Mouse (Mus musculus) neural tube, embryonic 10.5 days (tissue): Measurements from ENCODE around the gene Tsen34.
"Not testable (repeated sequence)": the region's sequence is repeated elsewhere in the genome, so short reads cannot be mapped to it uniquely, and the experiment has no call there.

Experiments used
- DNase-seq: peaks from one replicate; pipeline ENCODE4 v3.0.0-alpha.2; 2017; ENCODE audit warnings: low spot score; ENCODE audit errors: extremely low spot score

The Tsen34 gene

DNA sequence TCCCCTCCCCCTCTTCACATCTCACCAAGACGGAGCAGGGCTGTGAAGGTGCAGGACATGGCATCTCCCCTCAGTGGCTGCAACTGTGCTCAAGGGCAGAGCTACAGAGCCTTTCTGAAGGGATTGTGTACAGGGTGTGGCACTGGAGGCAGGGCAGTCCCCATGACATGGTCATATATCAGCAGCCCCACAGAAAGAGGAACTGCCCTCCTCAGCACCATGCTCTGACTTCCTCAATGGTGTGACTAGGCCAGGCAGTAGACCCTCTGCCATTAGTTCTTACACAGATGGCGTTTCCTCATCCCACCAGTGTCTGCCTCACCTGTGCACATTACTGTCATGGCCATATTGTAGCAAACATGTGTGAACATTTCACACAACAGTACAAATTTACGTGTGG lies 27.6 kb downstream of the Tsen34 start, which contains the start of gene Pirb:
Gene Pirb, minus strand, starts transcription at position 124 of the 400 bp plus-strand sequence.
- DNase-seq = not testable (repeated sequence)

DNA sequence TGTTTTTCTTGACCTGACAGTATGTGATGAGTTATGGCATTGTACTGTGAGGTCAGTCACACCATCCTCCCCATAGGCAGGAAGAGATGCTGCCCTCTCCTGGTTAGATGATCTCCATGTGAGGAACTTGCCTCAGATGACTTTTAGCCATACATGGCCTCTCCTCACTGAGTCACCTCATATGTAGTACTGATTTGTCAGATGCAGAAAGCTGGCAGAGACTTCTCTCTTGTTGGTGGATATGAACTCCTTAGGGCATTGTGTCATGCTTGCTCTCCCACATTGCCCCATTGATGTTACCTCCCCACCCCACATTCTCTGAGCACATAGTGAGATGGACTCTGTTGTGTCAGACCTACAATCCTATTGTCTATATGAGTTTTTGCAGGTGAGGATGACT lies 32.8 kb downstream of the Tsen34 start:
- DNase-seq = not testable (repeated sequence)

DNA sequence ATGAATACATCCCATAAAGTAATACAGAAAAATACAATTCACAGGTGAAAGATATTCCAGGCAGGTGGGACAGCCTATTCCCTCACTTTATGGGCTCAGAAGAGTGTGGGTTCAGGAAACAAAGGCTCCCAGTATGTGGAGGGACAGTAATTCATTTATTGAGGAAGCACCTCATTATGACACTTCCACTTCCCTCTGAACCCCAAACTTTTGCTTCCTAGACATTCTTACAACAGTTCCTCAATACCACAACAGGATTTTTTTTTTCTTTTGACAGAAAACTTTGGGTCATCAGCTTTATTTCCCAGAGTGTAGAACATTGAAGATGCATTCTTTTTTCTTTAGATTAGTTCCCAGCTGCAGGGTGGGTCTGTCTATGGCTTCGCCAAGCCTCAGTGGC lies 40.0 kb downstream of the Tsen34 start:
- not testable (repeated sequence) for DNase-seq
